Mouse (Mus musculus) small intestine, adult 2 months (tissue): ENCODE results near the gene Zfp184. TPM values are rescaled to one million over a fixed set of nuclear protein-coding genes. Genes with fewer than 3 reads are reported as not detected.
"Not testable (repeated sequence)": the region's sequence is repeated elsewhere in the genome, so short reads cannot be mapped to it uniquely, and the experiment has no call there.

Source experiments
- H3K27ac ChIP-seq: fragments of 200-500 bp; 2 replicates; pipeline ENCODE4 v1.5.1; 2012; ENCODE audit warnings: low read depth, low read length, control low read depth, inconsistent platforms; ENCODE audit not compliant: insufficient read depth
- H3K27me3 ChIP-seq: fragments of 200-500 bp; 2 replicates; pipeline ENCODE4 v1.6.1; 2012; ENCODE audit warnings: mild to moderate bottlenecking, moderate library complexity, low read length, inconsistent platforms; ENCODE audit not compliant: control insufficient read depth, insufficient read depth
- H3K36me3 ChIP-seq: fragments of 200-500 bp; 2 replicates; pipeline ENCODE4 v1.6.1; 2012; ENCODE audit warnings: mild to moderate bottlenecking, low read length, control low read depth, inconsistent platforms; ENCODE audit not compliant: control insufficient read depth, insufficient read depth
- H3K4me1 ChIP-seq: fragments of 200-500 bp; 2 replicates; pipeline ENCODE4 v1.6.1; 2012; ENCODE audit warnings: low read length, inconsistent platforms, mixed read lengths; ENCODE audit not compliant: control insufficient read depth, insufficient read depth, insufficient read length
- H3K4me3 ChIP-seq: fragments of 200-500 bp; 2 replicates; pipeline ENCODE4 v1.5.1; 2012; ENCODE audit warnings: low read depth, mild to moderate bottlenecking, control low read depth, inconsistent platforms, low read length, moderate library complexity
- CTCF ChIP-seq: fragments of 200-500 bp; IDR thresholded peaks from 2 replicates; pipeline ENCODE4 v1.5.1; 2012; ENCODE audit warnings: low read depth, mild to moderate bottlenecking, control low read depth, inconsistent platforms, low read length, moderate library complexity, mixed read lengths; ENCODE audit not compliant: insufficient replicate concordance, insufficient read length; ENCODE audit errors: extremely low read depth
- POLR2A ChIP-seq: fragments of 200-500 bp; IDR thresholded peaks from 2 replicates; pipeline ENCODE4 v1.6.1; 2012; ENCODE audit warnings: low read depth, mild to moderate bottlenecking, control low read depth, inconsistent platforms, low read length, moderate library complexity
- WGBS: fragments of 180-500 bp; shearing (Covaris S2); methylation state at CpG from one replicate; pipeline ENCODE4 v1.1.7; 2018; 5-methylcytosine and 5-hydroxymethylcytosine counted together
- polyA plus RNA-seq: library from polyadenylated mRNA; depleted of rRNA; stranded (reverse); fragments of >200 nt; gene quantifications from 2 replicates; pipeline ENCODE4 v1.2.3, GENCODE M21; 2012; rRNA removed

Zfp184 gene
- polyA plus RNA-seq, result 0.13 and 0.23 TPM in 2 replicates

DNA sequence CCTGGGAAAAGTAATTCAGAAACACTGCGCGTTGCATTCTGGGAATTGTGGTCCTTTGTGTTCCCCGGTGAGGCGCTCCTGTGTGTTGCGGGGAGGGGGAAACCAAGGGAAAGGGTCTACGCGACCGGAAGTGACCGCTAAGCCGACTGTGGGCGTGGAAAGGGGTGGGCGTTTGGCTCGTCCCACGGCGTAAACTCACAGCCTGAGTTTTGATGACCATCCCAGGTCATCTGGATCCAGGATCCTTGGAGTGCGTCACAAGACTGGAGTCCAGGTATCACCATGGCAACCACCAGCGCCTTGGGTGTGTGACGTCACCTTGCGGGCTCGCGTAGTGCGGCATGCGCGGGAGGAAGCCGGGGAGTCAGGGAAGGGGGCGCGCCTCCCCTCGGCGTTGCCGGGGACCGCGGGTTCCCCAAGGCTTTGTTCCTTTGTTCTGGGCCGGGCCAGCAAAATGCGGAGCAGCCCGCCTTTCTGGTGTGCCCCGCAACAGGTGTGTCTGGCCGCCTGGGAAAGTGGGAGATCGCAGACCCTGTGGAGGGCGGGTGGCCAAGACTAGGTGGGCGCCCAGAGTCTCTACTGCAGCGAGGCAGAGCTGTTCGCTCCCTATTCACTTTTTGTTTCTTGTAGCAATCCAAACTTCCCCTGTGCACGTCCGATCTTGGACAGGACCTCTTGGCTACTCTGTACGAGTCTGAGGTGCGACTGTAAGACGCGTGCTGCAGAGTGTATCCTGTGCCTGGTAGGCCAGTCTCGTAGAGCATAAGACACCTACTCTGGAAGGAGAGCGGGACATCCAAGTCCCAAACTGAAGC lies at the start of gene Zfp184:
Gene Zfp184, plus strand, starts transcription at position 169 of the 815 bp plus-strand sequence.
- Histone ChIP-seq H3K4me3 (peak within 1 kb of the TSS; percentile 81), H3K27ac (no peak within 1 kb of the TSS), H3K27me3 (no peaks in the 10 kb centered on the region), H3K4me1 (peaks cover 2% of the 10 kb centered on the region), H3K36me3 (no peaks in the 10 kb centered on the region)
- TF ChIP-seq CTCF, result no peak
- TF ChIP-seq POLR2A, result peak; percentile 41; the same call in 1 of the 2 replicates
- WGBS, result under 1% methylated on average over 50 of the region's 50 CpGs

DNA sequence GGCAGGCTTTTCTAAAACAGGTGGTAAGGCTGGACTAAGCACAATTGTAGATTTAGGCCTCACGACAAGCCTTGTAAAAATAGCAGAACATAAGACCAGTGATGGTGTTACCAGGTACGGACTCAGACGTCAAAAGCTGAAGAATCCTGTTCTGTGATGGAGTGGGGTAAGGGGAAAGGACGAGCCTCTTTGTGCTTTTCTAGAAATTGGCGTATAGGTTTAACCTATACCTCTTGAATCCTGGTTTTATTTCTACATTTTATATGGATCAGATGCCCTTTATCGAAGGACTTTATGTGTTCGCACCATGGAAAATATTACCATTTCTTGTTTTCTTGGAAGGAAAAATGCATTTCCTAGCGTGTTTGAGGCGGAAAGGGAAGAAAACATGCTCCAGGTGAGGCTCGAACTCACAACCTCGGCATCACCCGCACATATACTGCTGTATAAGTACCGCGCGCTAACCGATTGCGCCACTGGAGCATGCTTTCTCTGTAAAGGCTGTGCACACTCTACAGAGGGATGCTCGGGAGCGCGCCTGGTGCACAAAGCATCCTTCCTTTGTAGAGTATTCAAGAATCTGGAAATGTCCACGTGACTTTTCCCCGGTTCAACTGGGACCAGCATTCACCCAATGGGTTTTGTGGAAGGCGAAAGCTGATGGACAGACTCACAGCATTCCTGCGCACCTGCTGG lies 48.2 kb upstream of the Zfp184 start:
- no peak for TF ChIP-seq POLR2A
- no peak for TF ChIP-seq CTCF
- peak overlapping the region; percentile 37; the same call in 1 of the 2 replicates for H3K4me3 ChIP-seq
- H3K4me1 ChIP-seq, result no peaks in the 10 kb centered on the region
- no peaks in the 10 kb centered on the region for H3K36me3 ChIP-seq
- 17% methylated on average over 24 of the region's 24 CpGs for WGBS
- no peak overlapping the region for H3K27ac ChIP-seq
- H3K27me3 ChIP-seq, result no peaks in the 10 kb centered on the region

DNA sequence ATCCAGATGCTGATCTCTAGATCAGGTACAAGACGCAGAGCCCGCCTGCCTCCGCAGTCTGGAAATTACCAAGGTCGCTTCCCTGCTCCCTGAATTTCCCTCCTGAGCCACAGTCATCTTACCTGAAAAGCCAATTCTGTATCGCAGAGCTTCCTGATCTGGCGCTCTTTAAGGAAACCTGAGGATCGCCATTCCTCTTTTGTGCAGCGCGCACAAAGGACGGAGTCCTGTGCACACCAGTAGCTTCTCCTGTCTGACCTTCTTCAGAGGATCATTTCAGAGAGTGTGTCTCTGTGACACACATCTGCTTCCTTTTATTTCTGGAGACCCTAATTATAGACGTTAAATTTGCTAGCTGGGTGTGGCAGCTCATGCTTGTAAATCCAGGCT lies 47.7 kb upstream of the Zfp184 start:
- no peak overlapping the region for H3K27ac ChIP-seq
- 4% methylated on average over 11 of the region's 11 CpGs for WGBS
- TF ChIP-seq POLR2A (no peak), CTCF (no peak)
- H3K36me3 ChIP-seq, result no peaks in the 10 kb centered on the region
- H3K27me3 ChIP-seq, result no peaks in the 10 kb centered on the region
- H3K4me3 ChIP-seq, result peak overlapping the region; percentile 37
- H3K4me1 ChIP-seq, result no peaks in the 10 kb centered on the region

DNA sequence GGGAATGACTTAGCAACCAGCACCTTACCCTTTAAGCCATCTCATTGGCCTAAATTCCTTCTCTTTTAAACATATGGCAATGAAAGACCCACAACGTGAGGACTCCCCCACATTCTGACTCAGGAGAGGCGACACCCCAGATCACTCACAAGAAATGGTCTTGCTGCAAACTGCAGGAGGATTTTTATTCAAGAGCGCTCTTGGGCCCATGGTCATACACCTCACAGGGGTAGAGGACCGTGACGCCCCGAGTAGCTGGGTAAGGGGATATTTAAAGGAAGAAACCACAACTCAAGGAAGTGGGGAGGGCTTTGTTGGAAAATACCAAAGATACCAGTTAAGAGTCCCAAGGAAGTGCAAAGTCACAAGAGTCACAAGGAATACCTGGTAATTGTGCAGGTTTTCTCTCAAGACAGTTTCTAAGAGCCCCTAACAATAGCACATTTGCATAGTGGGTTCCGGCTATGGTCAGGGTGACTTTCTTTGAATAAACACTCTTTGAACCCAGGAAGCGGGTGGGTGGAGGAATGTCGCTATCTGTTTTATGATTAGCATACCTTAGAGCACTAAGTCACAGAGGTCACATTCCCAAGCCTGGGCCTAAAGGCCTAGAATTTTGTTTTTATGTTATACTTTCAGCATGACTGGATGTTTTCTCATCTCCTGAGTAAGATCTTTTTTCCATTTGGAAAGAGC lies 43.9 kb upstream of the Zfp184 start:
- not testable (repeated sequence) for H3K27ac ChIP-seq, H3K4me1 ChIP-seq, H3K27me3 ChIP-seq, H3K36me3 ChIP-seq, H3K4me3 ChIP-seq
- 92% methylated on average over 9 of the region's 9 CpGs for WGBS

DNA sequence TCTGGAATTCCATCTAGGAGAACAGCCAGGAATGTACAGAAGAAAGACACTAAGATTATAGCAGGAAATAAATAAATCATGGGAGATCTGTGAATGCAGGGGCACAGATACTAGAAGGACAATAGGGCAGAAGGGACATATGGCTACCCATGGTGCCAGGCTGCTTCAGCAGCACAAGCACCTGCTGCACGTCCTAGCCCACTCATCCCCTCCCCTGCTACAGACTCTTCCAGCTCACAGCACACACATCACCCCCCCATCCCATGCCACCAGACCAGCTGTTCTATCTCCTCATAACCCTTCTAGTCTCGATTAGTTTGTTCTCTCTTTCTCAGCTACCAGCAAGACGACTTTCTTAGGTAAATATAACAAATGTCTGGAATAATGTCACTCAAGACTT lies 41.4 kb upstream of the Zfp184 start:
- H3K36me3 ChIP-seq, result no peaks in the 10 kb centered on the region
- H3K4me3 ChIP-seq, result no peak overlapping the region
- no peaks in the 10 kb centered on the region; the same call in 1 of the 2 replicates for H3K27me3 ChIP-seq
- no peaks in the 10 kb centered on the region for H3K4me1 ChIP-seq
- no peak for TF ChIP-seq CTCF
- no peak for TF ChIP-seq POLR2A
- no peak overlapping the region for H3K27ac ChIP-seq
- WGBS, result 29% methylated on average over 3 of the region's 3 CpGs

DNA sequence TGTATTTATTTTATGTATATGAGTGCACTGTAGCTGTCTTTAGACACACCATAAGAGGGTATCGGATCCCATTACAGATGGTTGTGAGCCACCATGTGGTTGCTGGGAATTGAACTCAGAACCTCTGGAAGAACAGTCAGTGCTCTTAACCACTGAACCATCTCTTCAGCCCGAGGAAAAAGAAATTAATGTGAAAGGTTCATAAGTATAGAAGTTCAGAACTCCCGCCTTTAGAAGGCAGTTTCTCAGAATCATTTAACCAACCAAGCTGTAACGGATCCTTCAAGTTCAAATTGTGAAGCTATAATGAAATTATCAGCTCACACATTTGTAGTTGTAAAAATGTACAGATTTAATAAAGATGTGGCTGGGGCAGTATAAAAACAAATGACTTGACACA lies 40.8 kb upstream of the Zfp184 start:
- WGBS, result 73% methylated on average over 4 of the region's 4 CpGs

DNA sequence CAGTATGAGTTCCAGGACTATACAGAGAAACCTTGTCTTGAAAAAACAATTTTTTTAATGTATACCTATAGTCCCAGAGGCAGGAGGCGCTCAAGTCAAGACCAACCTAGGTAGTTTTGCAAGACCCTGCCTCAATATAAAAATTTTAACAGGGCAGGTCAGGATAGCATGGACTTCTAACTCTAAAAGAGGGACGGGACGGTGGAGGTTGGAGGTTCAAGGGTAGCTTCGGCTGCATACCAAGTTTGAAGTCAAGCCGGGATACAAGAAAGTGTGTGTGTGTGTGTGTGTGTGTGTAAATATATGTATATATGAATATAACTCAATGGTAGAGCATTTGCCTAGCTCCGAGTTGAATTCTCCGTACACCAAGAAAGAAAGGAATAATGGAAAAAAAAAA lies 38.6 kb upstream of the Zfp184 start:
- WGBS, result 89% methylated on average over 7 of the region's 7 CpGs
- H3K36me3 ChIP-seq, result no peaks in the 10 kb centered on the region
- TF ChIP-seq CTCF (no peak), POLR2A (no peak)
- no peaks in the 10 kb centered on the region for H3K4me1 ChIP-seq
- no peak overlapping the region for H3K4me3 ChIP-seq
- no peaks in the 10 kb centered on the region; the same call in 1 of the 2 replicates for H3K27me3 ChIP-seq
- H3K27ac ChIP-seq, result no peak overlapping the region

More for the DNA sequence above, 40.8 kb upstream of the Zfp184 start:
- not testable (repeated sequence) for H3K4me1 ChIP-seq, H3K4me3 ChIP-seq, H3K27me3 ChIP-seq, H3K27ac ChIP-seq, H3K36me3 ChIP-seq
